ENCODE assay signal across 25 mouse cellular contexts in the genomic region with DNA sequence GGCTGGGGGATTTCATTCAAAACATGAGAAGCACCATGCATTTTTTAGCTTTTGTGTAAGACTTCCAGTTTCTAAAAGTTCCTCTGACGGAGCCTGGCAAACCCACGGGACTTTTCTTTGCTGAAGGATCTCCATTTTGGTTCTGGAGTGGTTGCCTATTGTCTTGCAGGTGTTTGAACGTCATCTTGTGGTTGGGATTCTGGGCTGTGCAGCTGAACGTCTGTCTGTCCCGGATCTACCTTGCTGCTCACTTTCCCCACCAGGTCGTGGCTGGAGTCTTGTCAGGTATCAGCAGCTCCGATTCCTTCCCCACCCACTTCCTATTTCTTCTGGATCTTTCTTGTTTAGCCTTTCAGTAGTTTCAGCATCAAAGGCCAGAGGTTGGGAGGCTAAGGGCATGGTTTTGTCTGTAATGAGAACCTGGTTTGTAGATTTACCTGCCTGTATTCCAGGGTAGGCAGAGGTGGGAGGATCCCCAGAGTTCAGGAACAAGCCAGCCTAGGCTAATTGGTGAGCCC. TPM values are rescaled to one million over a fixed set of nuclear protein-coding genes. Genes with fewer than 3 reads are reported as not detected.
"Had no signal": no experiment of that assay in that cellular context is flagged by ENCODE, and none has a peak within 500 bp of the region (broad histone marks: within the 10 kb centered on the region; RNA-seq: fewer than 3 reads in every experiment).

No protein-coding gene starts in this region.

- H3K9me3 ChIP-seq: liver, embryonic 15.5 days; midbrain, embryonic 10.5 days; midbrain, embryonic 12.5 days; neural tube, embryonic 13.5 days; neural tube, embryonic 15.5 days had no signal

- H3K27ac ChIP-seq: liver, embryonic 15.5 days; midbrain, embryonic 10.5 days; midbrain, embryonic 12.5 days; neural tube, embryonic 13.5 days; neural tube, embryonic 15.5 days had no signal

- H3K4me1 ChIP-seq: liver, embryonic 15.5 days; midbrain, embryonic 10.5 days; midbrain, embryonic 12.5 days; neural tube, embryonic 13.5 days; neural tube, embryonic 15.5 days had no signal

- H3K4me2 ChIP-seq: liver, embryonic 15.5 days; lung, embryonic 14.5 days; midbrain, embryonic 12.5 days; neural tube, embryonic 13.5 days; neural tube, embryonic 15.5 days had no signal

- H3K36me3 ChIP-seq: liver, embryonic 15.5 days; midbrain, embryonic 10.5 days; midbrain, embryonic 12.5 days; neural tube, embryonic 13.5 days; neural tube, embryonic 15.5 days had no signal

- H3K4me3 ChIP-seq: liver, embryonic 15.5 days; midbrain, embryonic 10.5 days; midbrain, embryonic 12.5 days; myocyte; neural tube, embryonic 13.5 days; neural tube, embryonic 15.5 days had no signal

- ATAC-seq: midbrain, embryonic 16.5 days had no signal

- H3K9ac ChIP-seq: liver, embryonic 15.5 days; lung, embryonic 14.5 days; midbrain, embryonic 12.5 days; neural tube, embryonic 13.5 days; neural tube, embryonic 15.5 days had no signal

- DNase-seq: lung, adult 18-20 months; lung, embryonic 14.5 days; lung, postnatal 10 days; lung, postnatal 4 days; midbrain, embryonic 14.5 days; retina, postnatal 1 day; right cerebral cortex, adult 18-20 months; right cerebral cortex, postnatal 25 days; right cerebral cortex, postnatal 4 days; spleen, adult 18-20 months; thymus, adult 18-20 months; thymus, postnatal 25 days had no signal

- H3K27me3 ChIP-seq: neural tube, embryonic 13.5 days; neural tube, embryonic 15.5 days had no signal

RNA-seq across cellular contexts. Expression of gene G6pc, which starts 7.1 kb away (rescaled TPM):
- total RNA-seq: megakaryocyte, adult 5-6 weeks; megakaryocyte-erythroid progenitor cell, adult 5-6 weeks had no signal
- polyA plus RNA-seq: liver, embryonic 15.5 days; lung, embryonic 14.5 days; lung, embryonic 16.5 days; midbrain, embryonic 10.5 days; midbrain, embryonic 12.5 days; midbrain, embryonic 14.5 days; midbrain, embryonic 16.5 days; myocyte; neural tube, embryonic 11.5 days; neural tube, embryonic 13.5 days; neural tube, embryonic 15.5 days; stomach, embryonic 14.5 days had no signal

RNA-seq across cellular contexts. Expression of gene Aoc3, which starts 44.1 kb away (rescaled TPM):
- total RNA-seq: megakaryocyte, adult 5-6 weeks; megakaryocyte-erythroid progenitor cell, adult 5-6 weeks had no signal
- polyA plus RNA-seq: midbrain, embryonic 12.5 days; neural tube, embryonic 11.5 days; neural tube, embryonic 13.5 days had no signal

RNA-seq across cellular contexts. Expression of gene Gm27029, which starts 50.1 kb away (rescaled TPM):
- polyA plus RNA-seq: small intestine, adult 2 months had no signal
